Mouse (Mus musculus) neural tube, embryonic 12.5 days (tissue): ENCODE data around the gene Golph3. TPM values are rescaled to one million over a fixed set of nuclear protein-coding genes. Genes with fewer than 3 reads are reported as not detected.

Experiments used
- ATAC-seq: fragments of 200-750 bp; cut with Nextera tagmentation; 2 replicates; pipeline ENCODE4 v1.8.0; 2017; ENCODE audit warnings: low read depth, mild to moderate bottlenecking, moderate TSS enrichment, moderate library complexity; ENCODE audit not compliant: low FRiP score
- H3K27ac ChIP-seq: fragments of 300-500 bp; sonication (generic); 2 replicates; pipeline ENCODE4 v1.5.1; 2016
- H3K27me3 ChIP-seq: fragments of 300-500 bp; sonication (generic); replicated peaks from 2 replicates; pipeline ENCODE4 v1.6.1; 2016; ENCODE audit warnings: mild to moderate bottlenecking
- H3K36me3 ChIP-seq: fragments of 300-500 bp; sonication (generic); 2 replicates; pipeline ENCODE4 v1.6.1; 2016; ENCODE audit warnings: mild to moderate bottlenecking
- H3K4me1 ChIP-seq: fragments of 300-500 bp; sonication (generic); 2 replicates; pipeline ENCODE4 v1.6.1; 2016
- H3K4me2 ChIP-seq: fragments of 300-500 bp; sonication (generic); replicated peaks from 2 replicates; pipeline ENCODE4 v1.6.1; 2016; ENCODE audit warnings: mild to moderate bottlenecking
- H3K4me3 ChIP-seq: fragments of 300-500 bp; sonication (generic); 2 replicates; pipeline ENCODE4 v1.5.1; 2016
- H3K9ac ChIP-seq: fragments of 300-500 bp; sonication (generic); 2 replicates; pipeline ENCODE4 v1.6.1; 2016; ENCODE audit warnings: mild to moderate bottlenecking
- H3K9me3 ChIP-seq: fragments of 300-500 bp; sonication (generic); 2 replicates; pipeline ENCODE4 v1.6.1; 2016; ENCODE audit warnings: mild to moderate bottlenecking
- WGBS: fragments of 180-500 bp; shearing (Covaris S2); methylation state at CpG from one replicate; pipeline ENCODE4 v1.1.7; 2016; 5-methylcytosine and 5-hydroxymethylcytosine counted together
- polyA plus RNA-seq: library from polyadenylated mRNA; unstranded; fragments of >200 nt; fragmentation: Nextera tagmentation; extraction: Ambion mirVana; gene quantifications from 2 replicates; pipeline ENCODE4 v1.2.1, GENCODE M21; 2016

Gene Golph3
- polyA plus RNA-seq, 1 experiment from 2014 or later = 98.4 TPM

DNA sequence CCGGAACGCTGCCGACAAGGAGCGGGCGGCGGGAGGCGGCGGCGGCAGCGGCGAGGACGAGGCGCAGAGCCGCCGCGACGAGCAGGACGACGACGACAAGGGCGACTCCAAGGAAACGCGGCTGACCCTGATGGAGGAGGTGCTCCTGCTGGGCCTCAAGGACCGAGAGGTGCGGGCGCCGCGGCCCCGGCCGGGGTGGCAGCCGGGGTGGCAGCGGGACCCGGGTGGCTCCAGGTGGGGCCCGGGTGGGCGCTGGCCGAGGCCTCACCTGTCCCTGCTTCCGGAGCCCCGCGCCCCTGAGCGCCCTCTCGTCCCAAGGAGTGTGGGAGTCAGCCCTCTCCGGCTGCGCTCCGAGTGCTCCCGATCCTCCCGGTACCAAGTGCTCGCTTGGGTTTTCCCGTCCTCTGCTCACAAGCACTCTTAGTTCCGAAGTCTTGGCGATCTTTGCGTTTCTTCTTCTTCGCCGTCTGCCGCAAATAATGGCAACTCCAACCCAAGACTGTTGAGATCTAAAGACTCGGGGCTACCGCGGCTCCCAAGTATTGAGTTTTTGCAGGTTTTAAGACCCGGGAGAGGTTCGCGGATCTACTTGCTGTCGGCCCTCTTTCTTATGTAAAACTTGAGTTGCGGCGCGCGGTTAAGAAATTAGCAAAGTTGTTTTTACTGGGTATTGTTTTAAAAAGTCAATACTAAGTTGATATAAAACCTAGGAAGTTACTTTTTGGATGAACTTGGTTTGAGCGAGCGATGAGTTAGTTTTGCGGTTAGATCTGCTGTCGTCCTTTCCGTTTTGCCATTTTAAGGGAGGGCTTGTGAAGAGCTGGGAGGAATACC, 755 bp downstream of the Golph3 start, which contains the start of gene 1810049J17Rik:
Gene 1810049J17Rik, minus strand, starts transcription at position 112 of the 834 bp plus-strand sequence.
- WGBS = under 1% methylated on average over 70 of the region's 70 CpGs
- peak within 1 kb of the TSS; percentile 98 for H3K9ac ChIP-seq
- H3K27ac ChIP-seq = peak within 1 kb of the TSS; percentile 90
- H3K4me1 ChIP-seq = peaks cover 15% of the 10 kb centered on the region
- H3K4me2 ChIP-seq = peak within 1 kb of the TSS; percentile 72
- H3K4me3 ChIP-seq = peak within 1 kb of the TSS; percentile 94
- peaks cover 4% of the 10 kb centered on the region; the same call in 1 of the 2 replicates for H3K27me3 ChIP-seq
- H3K36me3 ChIP-seq = 0 out of 2 replicates have a peak, but pooled peaks cover 3% of the 10 kb centered on the region
- peak; percentile 30 for ATAC-seq
- H3K9me3 ChIP-seq = no peaks in the 10 kb centered on the region

DNA sequence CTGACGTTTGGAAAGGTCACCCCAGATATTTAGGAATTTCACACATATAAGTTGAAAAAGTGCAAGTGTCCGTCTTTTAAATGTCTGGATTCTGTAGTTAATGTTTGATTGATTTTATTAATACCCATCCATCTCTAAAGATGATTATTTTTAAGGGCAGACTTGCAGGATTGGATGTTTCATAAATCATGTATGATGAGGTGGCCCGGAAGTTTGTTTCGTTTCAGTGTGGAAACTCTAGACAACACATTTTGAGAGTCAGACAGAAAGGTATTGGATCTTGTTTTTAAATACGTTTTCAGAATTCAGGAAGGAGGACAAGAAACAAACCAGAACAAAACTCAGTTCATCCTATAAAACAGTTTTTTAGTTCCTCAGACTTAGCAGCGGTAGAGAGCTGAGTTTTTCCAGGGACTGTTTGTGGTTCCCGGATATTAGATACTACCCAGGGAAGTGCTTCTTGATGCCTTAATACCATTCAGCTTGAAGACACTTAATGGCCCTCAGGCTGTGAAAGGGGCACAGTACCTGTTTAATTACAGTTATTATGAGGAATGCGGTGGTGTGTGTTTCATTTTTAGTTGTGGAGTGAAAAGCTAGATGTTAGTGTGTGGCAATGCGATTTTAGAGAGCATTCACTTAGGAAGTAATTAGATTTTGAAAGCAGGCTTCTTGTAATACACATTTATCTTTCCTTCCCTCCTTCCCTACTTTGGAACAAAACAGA, 1.6 kb downstream of the Golph3 start:
- 0 out of 2 replicates have a peak, but pooled peaks cover 3% of the 10 kb centered on the region for H3K36me3 ChIP-seq
- 14% methylated on average over 9 of the region's 9 CpGs for WGBS
- peak overlapping the region; percentile 94 for H3K4me3 ChIP-seq
- no peaks in the 10 kb centered on the region for H3K9me3 ChIP-seq
- peak overlapping the region; percentile 98 for H3K9ac ChIP-seq
- peak overlapping the region; percentile 72 for H3K4me2 ChIP-seq
- no peak for ATAC-seq
- H3K27me3 ChIP-seq = peaks cover 4% of the 10 kb centered on the region; the same call in 1 of the 2 replicates
- H3K4me1 ChIP-seq = peaks cover 15% of the 10 kb centered on the region
- H3K27ac ChIP-seq = no peak overlapping the region

DNA sequence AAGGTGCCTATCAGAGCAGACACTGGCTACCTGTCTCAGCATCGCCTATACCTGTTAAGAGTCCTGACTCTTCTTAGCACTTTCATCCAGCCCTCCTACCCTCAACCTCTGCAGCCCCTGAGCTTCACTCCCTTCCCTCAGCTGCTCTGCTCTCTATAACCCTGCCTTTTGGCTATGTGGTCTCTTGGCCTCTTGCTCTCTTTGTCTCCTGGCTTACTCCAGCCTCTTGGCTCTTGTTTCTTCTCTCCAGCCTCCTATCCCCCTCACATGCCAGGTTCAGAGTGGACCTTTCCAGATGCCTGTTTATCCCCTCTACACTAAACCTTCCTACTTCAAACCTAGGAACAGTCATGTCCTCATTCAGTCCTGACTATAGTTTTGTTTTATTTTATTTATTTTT, 3.1 kb downstream of the Golph3 start:
- Histone ChIP-seq H3K27ac (no peak overlapping the region), H3K4me1 (peaks cover 15% of the 10 kb centered on the region), H3K4me2 (peak overlapping the region; percentile 14; the same call in 1 of the 2 replicates), H3K9ac (no peak overlapping the region), H3K9me3 (no peaks in the 10 kb centered on the region), H3K36me3 (0 out of 2 replicates have a peak, but pooled peaks cover 3% of the 10 kb centered on the region), H3K27me3 (0 out of 2 replicates have a peak, but pooled peaks cover 4% of the 10 kb centered on the region), H3K4me3 (no peak overlapping the region)
- WGBS = 93% methylated on average over 1 of the region's 1 CpGs
- no peak for ATAC-seq

DNA sequence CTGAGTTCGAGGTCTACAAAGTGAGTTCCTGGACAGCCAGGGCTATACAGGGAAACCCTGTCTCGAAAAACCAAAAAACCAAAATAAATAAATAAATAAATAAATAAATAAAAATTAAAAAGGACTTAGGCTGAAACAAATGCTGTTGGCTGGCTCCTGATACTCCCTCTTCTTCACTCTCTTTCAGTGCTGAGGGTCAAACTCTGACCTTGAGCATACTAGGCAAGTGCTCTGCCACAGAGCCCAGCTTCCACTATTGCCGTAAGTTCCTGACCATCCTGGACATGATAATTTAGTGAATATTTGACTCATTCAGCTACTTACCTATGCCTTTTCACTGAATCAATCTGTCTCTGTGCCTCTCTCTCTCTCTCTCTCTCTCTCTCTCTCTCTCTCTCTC, 9.1 kb downstream of the Golph3 start:
- Histone ChIP-seq H3K27ac (no peak overlapping the region), H3K4me2 (no peak overlapping the region), H3K9me3 (no peaks in the 10 kb centered on the region), H3K27me3 (no peaks in the 10 kb centered on the region), H3K4me1 (no peaks in the 10 kb centered on the region; the same call in 1 of the 2 replicates), H3K9ac (no peak overlapping the region), H3K4me3 (no peak overlapping the region), H3K36me3 (0 out of 2 replicates have a peak, but pooled peaks cover 3% of the 10 kb centered on the region)
- no peak for ATAC-seq
- 93% methylated on average over 3 of the region's 3 CpGs for WGBS

DNA sequence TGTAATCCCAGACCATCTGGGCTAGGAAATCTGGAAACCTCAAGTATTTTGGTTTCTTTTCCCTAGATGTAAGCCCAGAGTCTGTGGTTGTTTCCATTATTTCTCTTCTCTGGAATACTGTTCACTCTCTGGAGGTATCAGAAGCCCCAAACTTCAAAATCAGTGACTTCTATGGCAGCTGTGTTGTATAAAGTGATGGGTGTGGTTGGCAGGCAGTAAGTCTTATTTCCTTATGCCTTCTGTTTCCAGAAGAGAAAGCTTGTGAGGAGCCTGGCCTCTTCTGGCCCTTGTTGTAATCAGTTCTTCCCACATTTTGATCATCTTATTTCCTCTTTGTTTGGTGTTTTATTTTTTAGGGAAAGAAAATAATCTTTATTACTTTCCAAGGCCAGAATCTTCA, 9.6 kb downstream of the Golph3 start:
- H3K36me3 ChIP-seq = no peaks in the 10 kb centered on the region
- H3K9ac ChIP-seq = no peak overlapping the region
- H3K4me3 ChIP-seq = no peak overlapping the region
- no peaks in the 10 kb centered on the region for H3K27me3 ChIP-seq
- H3K27ac ChIP-seq = no peak overlapping the region
- no peak for ATAC-seq
- H3K4me2 ChIP-seq = no peak overlapping the region
- no peaks in the 10 kb centered on the region; the same call in 1 of the 2 replicates for H3K4me1 ChIP-seq
- no peaks in the 10 kb centered on the region for H3K9me3 ChIP-seq

DNA sequence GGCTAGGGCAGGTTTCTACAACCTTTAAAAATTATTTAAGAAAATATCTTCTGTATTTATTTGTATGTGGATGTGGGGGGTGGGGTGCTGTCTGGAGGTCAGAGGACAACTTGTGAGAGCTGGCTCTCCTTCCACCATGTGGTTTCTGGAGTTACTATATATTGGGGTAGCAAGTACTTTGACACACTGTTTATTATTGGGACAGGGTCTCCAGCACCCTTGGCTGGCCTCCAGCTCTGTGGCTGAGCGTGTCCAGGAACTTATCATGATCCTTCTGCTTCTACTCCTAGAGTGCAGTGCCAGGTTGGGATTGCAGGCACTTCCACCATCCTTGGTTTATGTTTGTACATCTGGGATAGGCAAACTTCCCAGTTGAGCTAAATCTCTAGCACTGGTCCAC, 10.1 kb downstream of the Golph3 start:
- no peaks in the 10 kb centered on the region for H3K27me3 ChIP-seq
- no peak overlapping the region for H3K9ac ChIP-seq
- ATAC-seq = no peak
- 62% methylated on average over 1 of the region's 1 CpGs for WGBS
- no peaks in the 10 kb centered on the region for H3K9me3 ChIP-seq
- no peaks in the 10 kb centered on the region for H3K36me3 ChIP-seq
- no peak overlapping the region for H3K27ac ChIP-seq
- no peaks in the 10 kb centered on the region for H3K4me1 ChIP-seq
- no peak overlapping the region for H3K4me3 ChIP-seq
- no peak overlapping the region for H3K4me2 ChIP-seq

DNA sequence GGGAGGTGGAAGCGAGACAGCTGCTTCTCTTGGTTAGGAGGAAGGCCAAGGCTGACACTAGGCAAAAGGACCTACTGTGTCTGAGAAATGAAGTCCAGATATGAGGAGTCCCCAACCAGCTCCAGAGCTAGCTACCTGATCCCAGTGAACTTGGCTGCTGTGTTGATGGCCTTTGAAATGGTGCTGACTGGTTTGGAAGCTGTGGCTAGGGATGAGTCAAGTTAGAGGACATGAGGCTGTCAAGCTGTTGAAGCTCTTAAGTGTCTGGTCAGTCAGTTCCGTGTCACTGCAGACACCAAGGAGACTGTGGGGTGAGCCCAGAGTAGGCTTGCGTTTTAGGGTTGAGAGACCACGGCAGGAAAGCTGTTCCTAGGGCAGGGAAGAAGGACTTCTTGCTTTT, 13.1 kb downstream of the Golph3 start:
- Histone ChIP-seq H3K36me3 (no peaks in the 10 kb centered on the region), H3K4me3 (no peak overlapping the region), H3K9ac (no peak overlapping the region), H3K27me3 (no peaks in the 10 kb centered on the region), H3K27ac (no peak overlapping the region), H3K4me2 (no peak overlapping the region), H3K9me3 (no peaks in the 10 kb centered on the region), H3K4me1 (no peaks in the 10 kb centered on the region)
- no peak for ATAC-seq
- 90% methylated on average over 4 of the region's 4 CpGs for WGBS

DNA sequence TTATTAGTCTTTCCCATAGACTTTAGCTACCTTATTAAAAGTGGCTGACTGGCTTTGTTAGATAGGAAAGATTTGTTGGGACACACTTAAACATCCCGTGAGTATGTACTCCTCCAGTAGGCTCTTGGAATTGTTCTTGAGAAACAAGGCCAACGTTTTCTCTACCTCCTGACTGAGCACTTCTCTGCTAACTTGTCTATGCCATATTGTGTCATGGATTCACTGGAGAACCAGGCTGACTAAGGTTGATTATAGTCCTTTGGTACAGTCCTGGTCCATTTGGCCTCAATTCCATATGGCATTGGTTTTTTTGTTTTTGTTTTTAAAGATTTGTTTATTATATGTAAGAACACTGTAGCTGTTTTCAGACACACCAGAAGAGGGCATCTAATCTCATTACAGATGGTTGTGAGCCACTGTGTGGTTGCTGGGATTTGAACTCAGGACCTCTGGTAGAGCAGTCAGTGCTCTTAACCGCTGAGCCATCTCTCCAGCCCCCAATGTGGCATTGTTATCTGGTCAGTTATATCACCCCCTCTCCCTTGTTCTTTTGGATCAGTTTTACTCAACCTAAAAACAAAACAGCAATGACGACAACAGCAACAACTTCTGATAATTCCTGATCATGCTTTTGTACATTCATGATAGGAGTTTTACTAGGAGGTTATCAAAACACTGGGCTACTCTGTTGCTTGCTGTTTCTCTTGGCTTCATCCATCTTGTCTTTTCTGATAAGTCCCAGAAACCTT, 16.0 kb downstream of the Golph3 start:
- H3K9me3 ChIP-seq = no peaks in the 10 kb centered on the region
- H3K4me2 ChIP-seq = no peak overlapping the region
- peaks cover 5% of the 10 kb centered on the region; the same call in 1 of the 2 replicates for H3K36me3 ChIP-seq
- H3K4me3 ChIP-seq = no peak overlapping the region
- no peak for ATAC-seq
- peaks cover 9% of the 10 kb centered on the region for H3K4me1 ChIP-seq
- 94% methylated on average over 4 of the region's 4 CpGs for WGBS
- no peak overlapping the region for H3K27ac ChIP-seq
- no peaks in the 10 kb centered on the region for H3K27me3 ChIP-seq
- no peak overlapping the region for H3K9ac ChIP-seq

DNA sequence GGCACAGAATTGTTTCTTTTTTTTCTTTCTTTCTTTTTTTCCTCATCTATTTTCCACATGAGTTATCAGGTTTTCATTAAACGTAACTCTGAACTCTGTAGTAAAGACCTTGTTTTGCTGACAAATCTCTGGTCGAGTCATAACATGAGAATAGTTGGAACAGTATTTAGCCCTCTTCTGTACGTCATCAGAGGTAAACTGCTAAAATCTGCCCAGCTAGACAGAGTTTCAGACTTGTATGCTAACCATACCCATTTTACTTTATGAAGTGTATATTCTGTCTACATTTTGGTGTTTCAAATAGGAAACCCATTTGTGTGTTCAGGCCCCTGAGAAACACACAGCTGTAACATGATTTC, 16.5 kb downstream of the Golph3 start:
- Histone ChIP-seq H3K36me3 (peaks cover 5% of the 10 kb centered on the region; the same call in 1 of the 2 replicates), H3K4me3 (no peak overlapping the region), H3K27me3 (no peaks in the 10 kb centered on the region), H3K9ac (no peak overlapping the region), H3K4me2 (no peak overlapping the region), H3K27ac (no peak overlapping the region), H3K9me3 (no peaks in the 10 kb centered on the region), H3K4me1 (peaks cover 9% of the 10 kb centered on the region)
- 90% methylated on average over 3 of the region's 3 CpGs for WGBS
- no peak for ATAC-seq

DNA sequence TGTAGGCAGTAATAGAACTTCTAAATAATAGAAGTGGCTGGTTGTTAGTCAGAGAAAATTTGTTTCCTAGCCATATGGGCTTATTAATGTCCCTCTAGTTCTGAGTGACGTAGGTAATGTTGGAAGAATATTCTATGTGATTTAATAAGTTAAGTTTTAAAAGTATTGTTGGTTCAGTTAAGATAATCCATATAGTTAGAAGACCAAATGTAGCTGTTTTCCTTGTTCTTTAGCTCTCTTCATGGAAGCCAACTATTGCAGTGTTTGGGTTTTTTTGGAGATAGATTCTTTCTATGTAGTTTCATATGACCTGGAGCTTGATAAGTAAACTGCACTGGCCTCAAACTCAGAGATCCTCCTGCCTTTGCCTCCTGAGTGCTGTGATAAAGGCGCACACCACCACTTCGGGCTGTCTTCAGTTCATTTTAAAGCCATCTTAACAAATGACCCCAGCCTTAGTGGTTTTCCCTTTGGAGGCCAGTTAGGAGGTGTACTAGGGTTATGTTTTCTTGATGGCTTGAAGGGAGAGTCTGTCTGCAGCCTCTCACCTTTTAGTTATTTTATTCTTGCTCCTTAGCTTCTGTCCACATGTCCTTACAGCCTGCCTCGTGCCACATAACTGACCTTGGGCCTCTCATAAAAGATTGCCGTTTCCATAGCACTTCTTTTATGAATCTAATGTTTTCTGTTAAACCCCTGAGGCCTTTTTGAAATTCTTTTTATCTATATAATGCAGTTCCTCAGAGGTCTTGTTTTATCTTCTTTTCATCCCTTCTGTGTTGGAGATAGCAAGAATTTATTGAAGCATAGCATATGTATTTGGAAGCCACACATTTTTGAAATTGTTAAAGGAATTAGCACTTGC, 19.5 kb downstream of the Golph3 start:
- Histone ChIP-seq H3K9ac (no peak overlapping the region), H3K4me3 (no peak overlapping the region), H3K27ac (no peak overlapping the region), H3K9me3 (no peaks in the 10 kb centered on the region), H3K4me2 (no peak overlapping the region), H3K4me1 (peaks cover 9% of the 10 kb centered on the region), H3K36me3 (peaks cover 19% of the 10 kb centered on the region), H3K27me3 (no peaks in the 10 kb centered on the region)
- no peak for ATAC-seq
- 50% methylated on average over 5 of the region's 5 CpGs for WGBS

DNA sequence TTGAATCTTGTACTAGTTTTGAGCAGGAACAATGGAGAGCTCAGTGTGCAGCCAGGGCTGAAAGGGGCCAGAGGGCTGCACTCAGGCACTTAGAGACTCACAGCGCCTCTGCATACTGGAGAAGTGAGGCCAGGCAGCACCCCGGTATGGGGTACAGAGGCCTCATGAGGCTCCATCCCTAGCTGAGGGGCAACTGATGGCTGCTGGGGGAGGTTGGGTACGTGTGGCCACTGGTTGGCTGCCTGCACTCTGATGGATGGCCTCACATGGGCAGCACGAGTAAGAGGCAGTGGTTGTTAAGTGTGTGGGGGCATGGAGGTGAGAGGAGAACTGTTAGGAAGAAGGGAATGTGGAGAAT, 20.1 kb downstream of the Golph3 start:
- H3K27me3 ChIP-seq = no peaks in the 10 kb centered on the region
- no peak overlapping the region for H3K4me2 ChIP-seq
- H3K4me3 ChIP-seq = no peak overlapping the region
- WGBS = 27% methylated on average over 4 of the region's 4 CpGs
- H3K36me3 ChIP-seq = peaks cover 19% of the 10 kb centered on the region
- no peaks in the 10 kb centered on the region for H3K9me3 ChIP-seq
- no peak for ATAC-seq
- no peak overlapping the region for H3K27ac ChIP-seq
- H3K9ac ChIP-seq = no peak overlapping the region
- H3K4me1 ChIP-seq = peaks cover 9% of the 10 kb centered on the region
